Mouse (Mus musculus) lung, embryonic 15.5 days (tissue): ENCODE measurements around the gene Hpse. TPM values are rescaled to one million over a fixed set of nuclear protein-coding genes. Genes with fewer than 3 reads are reported as not detected.

ENCODE experiments used
- ATAC-seq: fragments of 200-750 bp; cut with Nextera tagmentation; 2 replicates; pipeline ENCODE4 v1.8.0; 2017; ENCODE audit warnings: moderate number of reproducible peaks, borderline replicate concordance; ENCODE audit not compliant: low FRiP score, low TSS enrichment; ENCODE audit errors: extremely low read depth
- H3K27ac ChIP-seq: fragments of 300-500 bp; sonication (generic); 2 replicates; pipeline ENCODE4 v1.5.1; 2015; ENCODE audit warnings: moderate library complexity, mild to moderate bottlenecking, inconsistent platforms
- H3K27me3 ChIP-seq: fragments of 300-500 bp; sonication (generic); 2 replicates; pipeline ENCODE4 v1.6.1; 2015; ENCODE audit warnings: inconsistent platforms
- H3K36me3 ChIP-seq: fragments of 300-500 bp; sonication (generic); 2 replicates; pipeline ENCODE4 v1.6.1; 2015; ENCODE audit warnings: inconsistent platforms
- H3K4me1 ChIP-seq: fragments of 300-500 bp; sonication (generic); 2 replicates; pipeline ENCODE4 v1.6.1; 2015; ENCODE audit warnings: inconsistent platforms
- H3K4me2 ChIP-seq: fragments of 300-500 bp; sonication (generic); 2 replicates; pipeline ENCODE4 v1.6.1; 2015; ENCODE audit warnings: inconsistent platforms, mild to moderate bottlenecking, moderate library complexity
- H3K4me3 ChIP-seq: fragments of 300-500 bp; sonication (generic); 2 replicates; pipeline ENCODE4 v1.5.1; 2015; ENCODE audit warnings: mild to moderate bottlenecking, inconsistent platforms
- H3K9ac ChIP-seq: fragments of 300-500 bp; sonication (generic); 2 replicates; pipeline ENCODE4 v1.6.1; 2015; ENCODE audit warnings: inconsistent platforms
- H3K9me3 ChIP-seq: fragments of 300-500 bp; sonication (generic); 2 replicates; pipeline ENCODE4 v1.6.1; 2016; ENCODE audit warnings: inconsistent platforms
- WGBS: fragments of 180-500 bp; shearing (Covaris S2); methylation state at CpG from one replicate; pipeline ENCODE4 v1.1.7; 2015; 5-methylcytosine and 5-hydroxymethylcytosine counted together
- polyA plus RNA-seq: library from polyadenylated mRNA; unstranded; fragments of >200 nt; fragmentation: Nextera tagmentation; extraction: Ambion mirVana; gene quantifications from 2 replicates; pipeline ENCODE4 v1.2.1, GENCODE M21; 2015

The Hpse gene
- polyA plus RNA-seq, 1 experiment from 2014 or later = 5.0 TPM

- no peak overlapping the region for H3K27ac ChIP-seq
- 60% methylated on average over 10 of the region's 10 CpGs for WGBS
- no peak overlapping the region for H3K9ac ChIP-seq
- no peak for ATAC-seq
- no peaks in the 10 kb centered on the region for H3K9me3 ChIP-seq
- H3K4me2 ChIP-seq = no peak overlapping the region
- no peaks in the 10 kb centered on the region for H3K27me3 ChIP-seq
- no peak overlapping the region for H3K4me3 ChIP-seq
- peaks cover 23% of the 10 kb centered on the region for H3K36me3 ChIP-seq
- no peaks in the 10 kb centered on the region for H3K4me1 ChIP-seq
These were observed 68.0 kb downstream of the Hpse start for GRCm38 (mm10) chr5:100651486-100651885.

DNA sequence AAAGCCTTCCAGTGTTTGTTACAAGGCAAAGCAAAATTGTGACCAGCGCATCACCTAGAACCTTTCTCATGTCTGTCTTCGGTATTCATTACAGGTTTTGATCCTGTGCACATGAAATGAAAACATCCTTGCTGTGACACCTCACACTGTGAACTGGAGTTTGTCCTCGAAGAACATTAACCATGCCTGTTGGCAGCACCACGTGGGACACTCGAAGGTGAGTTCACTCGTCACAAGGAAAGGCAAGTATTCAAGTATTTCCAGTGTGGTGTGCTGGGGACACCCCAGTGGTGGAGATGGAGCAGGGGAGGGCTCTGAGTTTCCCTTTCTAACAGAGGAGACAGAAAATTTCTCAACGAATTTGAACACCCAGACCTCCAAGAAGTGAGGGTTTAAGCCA lies 68.5 kb downstream of the Hpse start:
- H3K4me3 ChIP-seq = no peak overlapping the region
- no peak overlapping the region for H3K4me2 ChIP-seq
- peaks cover 18% of the 10 kb centered on the region for H3K36me3 ChIP-seq
- ATAC-seq = no peak
- H3K9ac ChIP-seq = no peak overlapping the region
- no peaks in the 10 kb centered on the region for H3K27me3 ChIP-seq
- no peaks in the 10 kb centered on the region for H3K9me3 ChIP-seq
- H3K4me1 ChIP-seq = no peaks in the 10 kb centered on the region
- WGBS = 77% methylated on average over 7 of the region's 7 CpGs
- no peak overlapping the region for H3K27ac ChIP-seq

DNA sequence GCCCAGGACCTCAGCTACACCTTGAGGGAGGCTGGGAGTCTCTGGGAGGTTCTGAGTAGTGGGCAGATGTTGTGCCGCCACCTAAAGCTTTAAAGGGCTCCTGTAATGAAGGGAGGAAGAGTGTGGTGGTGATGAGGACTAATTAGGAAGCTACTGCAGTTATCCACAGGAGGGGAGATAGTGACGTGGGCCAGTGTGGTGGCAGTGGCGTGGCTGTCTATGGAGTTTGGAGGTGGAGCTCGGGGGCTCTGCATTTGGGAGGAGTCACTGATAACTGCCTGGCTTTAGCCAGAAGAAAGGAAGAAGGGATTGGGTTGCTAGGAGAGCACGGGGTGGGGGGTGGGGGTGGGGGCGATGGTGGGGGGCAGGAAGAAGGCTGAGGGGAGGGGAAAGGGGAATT lies 71.0 kb downstream of the Hpse start:
- WGBS = 34% methylated on average over 6 of the region's 6 CpGs
- Histone ChIP-seq H3K36me3 (no peaks in the 10 kb centered on the region), H3K27me3 (no peaks in the 10 kb centered on the region), H3K4me3 (no peak overlapping the region), H3K9me3 (no peaks in the 10 kb centered on the region), H3K4me1 (peaks cover 7% of the 10 kb centered on the region; the same call in 1 of the 2 replicates), H3K27ac (no peak overlapping the region), H3K4me2 (no peak overlapping the region), H3K9ac (no peak overlapping the region)
- ATAC-seq = no peak

DNA sequence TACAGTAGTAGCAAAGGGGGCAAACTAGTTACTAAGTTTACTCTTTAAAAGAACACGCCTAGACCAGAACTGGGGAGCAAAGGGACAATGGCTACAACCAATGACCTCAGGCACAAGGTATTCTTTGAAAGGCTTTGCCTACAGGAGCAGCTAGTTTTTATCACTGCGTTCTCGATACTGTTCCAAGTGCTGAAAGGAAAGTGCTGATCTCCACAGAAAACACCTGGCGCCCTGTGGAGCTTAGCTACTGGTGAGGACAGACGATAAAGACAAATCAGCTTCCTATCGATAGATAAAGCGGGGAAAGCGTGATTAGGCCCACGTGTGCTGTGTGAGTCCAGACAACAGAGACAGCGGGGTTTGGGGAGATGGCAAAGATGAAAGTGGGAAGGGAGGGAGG lies 71.5 kb downstream of the Hpse start:
- Histone ChIP-seq H3K36me3 (no peaks in the 10 kb centered on the region), H3K9me3 (no peaks in the 10 kb centered on the region), H3K4me2 (no peak overlapping the region), H3K4me3 (no peak overlapping the region), H3K27me3 (no peaks in the 10 kb centered on the region), H3K27ac (no peak overlapping the region), H3K9ac (no peak overlapping the region), H3K4me1 (peaks cover 11% of the 10 kb centered on the region; the same call in 1 of the 2 replicates)
- WGBS = 38% methylated on average over 10 of the region's 10 CpGs
- no peak for ATAC-seq

GRCm38 (mm10) chr5:100646558-100646957 lies 73.0 kb downstream of the Hpse start:
- WGBS = 61% methylated on average over 4 of the region's 4 CpGs
- Histone ChIP-seq H3K4me1 (peaks cover 11% of the 10 kb centered on the region; the same call in 1 of the 2 replicates), H3K9me3 (no peaks in the 10 kb centered on the region), H3K9ac (no peak overlapping the region), H3K27me3 (no peaks in the 10 kb centered on the region), H3K36me3 (no peaks in the 10 kb centered on the region), H3K4me2 (no peak overlapping the region), H3K27ac (no peak overlapping the region), H3K4me3 (no peak overlapping the region)
- ATAC-seq = no peak

- H3K4me1 ChIP-seq = peaks cover 11% of the 10 kb centered on the region; the same call in 1 of the 2 replicates
- WGBS = 30% methylated on average over 7 of the region's 7 CpGs
- no peak overlapping the region for H3K27ac ChIP-seq
- no peak for ATAC-seq
- no peaks in the 10 kb centered on the region for H3K9me3 ChIP-seq
- H3K4me3 ChIP-seq = no peak overlapping the region
- H3K36me3 ChIP-seq = no peaks in the 10 kb centered on the region
- H3K4me2 ChIP-seq = no peak overlapping the region
- H3K9ac ChIP-seq = no peak overlapping the region
- no peaks in the 10 kb centered on the region for H3K27me3 ChIP-seq
These were observed 75.5 kb downstream of the Hpse start for GRCm38 (mm10) chr5:100643991-100644535.

- H3K27me3 ChIP-seq = no peaks in the 10 kb centered on the region
- no peak overlapping the region for H3K27ac ChIP-seq
- H3K9ac ChIP-seq = no peak overlapping the region
- no peaks in the 10 kb centered on the region for H3K9me3 ChIP-seq
- no peak overlapping the region for H3K4me2 ChIP-seq
- WGBS = 53% methylated on average over 12 of the region's 12 CpGs
- H3K4me3 ChIP-seq = no peak overlapping the region
- no peak for ATAC-seq
- peaks cover 11% of the 10 kb centered on the region; the same call in 1 of the 2 replicates for H3K4me1 ChIP-seq
- H3K36me3 ChIP-seq = no peaks in the 10 kb centered on the region
These were observed 76.1 kb downstream of the Hpse start for GRCm38 (mm10) chr5:100643253-100643990.

GRCm38 (mm10) chr5:100642316-100642715 lies 77.2 kb downstream of the Hpse start:
- Histone ChIP-seq H3K4me1 (peaks cover 11% of the 10 kb centered on the region; the same call in 1 of the 2 replicates), H3K27ac (no peak overlapping the region), H3K9me3 (no peaks in the 10 kb centered on the region), H3K4me2 (no peak overlapping the region), H3K9ac (no peak overlapping the region), H3K4me3 (no peak overlapping the region), H3K27me3 (no peaks in the 10 kb centered on the region), H3K36me3 (no peaks in the 10 kb centered on the region)
- no peak for ATAC-seq
- 85% methylated on average over 5 of the region's 5 CpGs for WGBS

GRCm38 (mm10) chr5:100638483-100638882 lies 81.0 kb downstream of the Hpse start:
- H3K36me3 ChIP-seq = no peaks in the 10 kb centered on the region
- H3K9ac ChIP-seq = no peak overlapping the region
- no peak overlapping the region for H3K4me2 ChIP-seq
- WGBS = 45% methylated on average over 8 of the region's 8 CpGs
- H3K27ac ChIP-seq = no peak overlapping the region
- H3K4me3 ChIP-seq = no peak overlapping the region
- no peaks in the 10 kb centered on the region for H3K27me3 ChIP-seq
- no peak for ATAC-seq
- H3K9me3 ChIP-seq = no peaks in the 10 kb centered on the region
- H3K4me1 ChIP-seq = 0 out of 2 replicates have a peak, but pooled peaks cover 4% of the 10 kb centered on the region

GRCm38 (mm10) chr5:100636794-100637544 lies 82.5 kb downstream of the Hpse start:
- no peak overlapping the region for H3K9ac ChIP-seq
- H3K9me3 ChIP-seq = no peaks in the 10 kb centered on the region
- WGBS = 47% methylated on average over 8 of the region's 8 CpGs
- no peak overlapping the region for H3K27ac ChIP-seq
- no peaks in the 10 kb centered on the region for H3K27me3 ChIP-seq
- H3K4me2 ChIP-seq = no peak overlapping the region
- no peaks in the 10 kb centered on the region for H3K36me3 ChIP-seq
- H3K4me1 ChIP-seq = no peaks in the 10 kb centered on the region
- no peak overlapping the region for H3K4me3 ChIP-seq
- ATAC-seq = no peak

DNA sequence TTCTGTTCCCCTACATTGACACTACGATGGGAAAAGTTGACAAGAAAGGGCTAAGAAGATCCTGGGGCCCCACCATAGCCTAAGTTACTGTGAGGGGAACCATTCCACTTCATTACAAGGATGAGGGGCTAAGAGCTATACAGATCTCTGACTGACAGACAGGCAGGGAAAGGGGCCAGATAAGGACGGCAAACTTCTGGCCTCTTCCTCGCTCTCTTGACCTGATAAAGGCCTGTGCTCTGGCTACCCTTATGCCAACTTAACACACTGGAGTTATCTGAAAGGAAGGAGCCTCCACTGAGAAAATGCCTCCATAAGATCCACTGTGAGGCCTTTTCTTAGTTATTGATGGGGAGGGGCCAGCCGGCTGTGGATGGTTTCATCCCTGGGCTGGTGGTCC lies 83.6 kb downstream of the Hpse start:
- Histone ChIP-seq H3K4me1 (no peaks in the 10 kb centered on the region), H3K27ac (no peak overlapping the region), H3K27me3 (no peaks in the 10 kb centered on the region), H3K4me2 (no peak overlapping the region), H3K9ac (no peak overlapping the region), H3K4me3 (no peak overlapping the region), H3K9me3 (no peaks in the 10 kb centered on the region), H3K36me3 (no peaks in the 10 kb centered on the region)
- ATAC-seq = no peak
- 77% methylated on average over 4 of the region's 4 CpGs for WGBS

DNA sequence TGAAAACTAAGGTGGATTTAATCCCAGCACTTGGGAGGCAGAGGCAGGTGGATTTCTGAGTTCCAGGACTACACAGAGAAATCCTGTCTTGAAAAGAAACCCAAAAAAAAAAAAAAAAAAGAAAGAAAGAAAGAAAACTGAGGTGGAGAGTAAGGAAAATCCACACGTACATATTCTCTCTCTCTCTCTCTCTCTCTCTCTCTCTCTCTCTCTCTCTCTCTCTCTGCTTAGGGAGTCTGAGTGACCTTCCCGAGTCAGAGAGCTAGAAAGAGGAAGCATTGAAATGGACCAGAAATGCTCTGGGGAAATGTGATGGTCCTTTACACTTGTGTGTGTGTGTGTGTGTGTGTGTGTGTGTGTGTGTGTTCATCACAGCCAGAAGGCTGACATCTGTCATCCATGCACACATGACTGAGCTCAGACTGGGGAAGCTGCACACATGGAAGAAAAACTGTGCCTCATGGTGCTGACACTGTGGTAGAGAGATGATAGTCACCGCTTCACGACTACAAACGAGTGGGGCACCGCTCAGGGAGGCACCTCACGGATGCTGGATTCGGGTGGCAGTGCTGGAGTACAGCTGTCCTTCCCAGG lies 84.5 kb downstream of the Hpse start:
- ATAC-seq = no peak

More for the DNA sequence above, 84.5 kb downstream of the Hpse start:
- no peak overlapping the region for H3K9ac ChIP-seq
- H3K27me3 ChIP-seq = no peaks in the 10 kb centered on the region
- no peak overlapping the region for H3K27ac ChIP-seq
- H3K4me3 ChIP-seq = no peak overlapping the region
- no peaks in the 10 kb centered on the region for H3K4me1 ChIP-seq
- no peaks in the 10 kb centered on the region for H3K36me3 ChIP-seq
- H3K4me2 ChIP-seq = no peak overlapping the region
- WGBS = 79% methylated on average over 8 of the region's 8 CpGs
- no peaks in the 10 kb centered on the region for H3K9me3 ChIP-seq
